Mouse (Mus musculus) MN1 (cell line): ENCODE data around the gene Pcdh20.

Experiments used
- DNase-seq: peaks from one replicate; pipeline ENCODE4 v3.0.0-alpha.2; 2016; ENCODE audit warnings: low spot score

Pcdh20 gene

GRCm38 (mm10) chr14:88470495-88471434 lies at the start of gene Pcdh20:
TSS of gene Pcdh20 (minus strand) at chr14:88471396.
- DNase-seq: no peak

GRCm38 (mm10) chr14:88479909-88480308 lies 8.7 kb upstream of the Pcdh20 start:
- no peak for DNase-seq

GRCm38 (mm10) chr14:88469956-88470355 lies 1.2 kb downstream of the Pcdh20 start:
- no peak for DNase-seq

GRCm38 (mm10) chr14:88469361-88469760 lies 1.8 kb downstream of the Pcdh20 start:
- DNase-seq: no peak

GRCm38 (mm10) chr14:88466416-88466815 lies 4.8 kb downstream of the Pcdh20 start:
- DNase-seq: peak; percentile 7

- DNase-seq: no peak
Measured at GRCm38 (mm10) chr14:88464356-88464755, 6.8 kb downstream of the Pcdh20 start.

- DNase-seq: no peak
Measured at GRCm38 (mm10) chr14:88463357-88463756, 7.8 kb downstream of the Pcdh20 start.

- DNase-seq: no peak
Measured at GRCm38 (mm10) chr14:88462944-88463343, 8.3 kb downstream of the Pcdh20 start.

GRCm38 (mm10) chr14:88460705-88461104 lies 10.5 kb downstream of the Pcdh20 start:
- no peak for DNase-seq

GRCm38 (mm10) chr14:88443304-88443703 lies 27.9 kb downstream of the Pcdh20 start:
- no peak for DNase-seq

- no peak for DNase-seq
Measured at GRCm38 (mm10) chr14:88429393-88429792, 41.8 kb downstream of the Pcdh20 start.

GRCm38 (mm10) chr14:88427370-88427769 lies 43.8 kb downstream of the Pcdh20 start:
- no peak for DNase-seq
